Mouse (Mus musculus) myocyte (in vitro differentiated cells): ENCODE data around the gene Stxbp5.

Source experiments
- CEBPB ChIP-seq: IDR thresholded peaks from 2 replicates; pipeline ENCODE4 v1.6.1; 2011; ENCODE audit warnings: mild to moderate bottlenecking, moderate library complexity; ENCODE audit not compliant: poor library complexity, insufficient read depth, severe bottlenecking
- E2F4 ChIP-seq: IDR thresholded peaks from one replicate; pipeline ENCODE4 v1.6.1; 2011; ENCODE audit warnings: mild to moderate bottlenecking, control low read depth, moderate library complexity; ENCODE audit not compliant: insufficient read depth
- MAX ChIP-seq: IDR thresholded peaks from one replicate; pipeline ENCODE4 v1.6.1; 2011; ENCODE audit warnings: low read depth, mild to moderate bottlenecking, control low read depth
- POLR2A ChIP-seq: IDR thresholded peaks from one replicate; pipeline ENCODE4 v1.6.1; 2011; ENCODE audit warnings: low read depth, mild to moderate bottlenecking, control low read depth, moderate library complexity; ENCODE audit not compliant: insufficient read length
- POLR2AphosphoS2 ChIP-seq: IDR thresholded peaks from one replicate; pipeline ENCODE4 v1.6.1; 2011; ENCODE audit warnings: low read depth, control low read depth; ENCODE audit not compliant: insufficient read length
- SRF ChIP-seq: IDR thresholded peaks from one replicate; pipeline ENCODE4 v1.6.1; 2011; ENCODE audit warnings: low read depth; ENCODE audit not compliant: control insufficient read depth, insufficient read length
- TCF12 ChIP-seq: IDR thresholded peaks from one replicate; pipeline ENCODE4 v1.6.1; 2011; ENCODE audit warnings: mild to moderate bottlenecking, control low read depth; ENCODE audit not compliant: poor library complexity, insufficient read depth, severe bottlenecking
- TCF3 ChIP-seq: IDR thresholded peaks from one replicate; pipeline ENCODE4 v1.6.1; 2011; ENCODE audit warnings: low read depth, control low read depth; ENCODE audit not compliant: insufficient read length
- USF1 ChIP-seq: IDR thresholded peaks from one replicate; pipeline ENCODE4 v1.6.1; 2011; ENCODE audit warnings: low read depth, mild to moderate bottlenecking, control low read depth, moderate library complexity

GRCm38 (mm10) chr10:9901071-9901696 lies at the start of gene Stxbp5:
- peak; percentile 90 for TF ChIP-seq POLR2A
- TF ChIP-seq E2F4, result no peak
- no peak for TF ChIP-seq CEBPB
- no peak for TF ChIP-seq USF1
- no peak for TF ChIP-seq MAX
- peak; percentile 78 for TF ChIP-seq POLR2AphosphoS2
- TF ChIP-seq TCF3, result peak; percentile 18
- no peak for TF ChIP-seq TCF12
- no peak for TF ChIP-seq SRF
